Mouse (Mus musculus): ENCODE data around the gene Sdhc. TPM values are rescaled to one million over a fixed set of nuclear protein-coding genes. Genes with fewer than 3 reads are reported as not detected.

Gene Sdhc
- total and polyA plus RNA-seq, 3 experiments: 1,025 to 1,288 (median 1,087) TPM

- Histone ChIP-seq H3K79me2 (replicated peaks; ENCODE audit: control insufficient read depth, insufficient read depth, low read length) (no peaks in the 10 kb centered on the region), H3K27me3 (ENCODE audit: control insufficient read depth, insufficient read depth, low read length) (no peaks in the 10 kb centered on the region), H3K27ac (peak overlapping the region; percentile 82), H3K4me1 (ENCODE audit: control insufficient read depth, insufficient read depth, low read length) (peaks cover 3% of the 10 kb centered on the region), H3K4me3 (peak overlapping the region; percentile 86), H3K36me3 (ENCODE audit: control insufficient read depth, insufficient read depth, low read length) (0 out of 2 replicates have a peak, but pooled peaks cover 2% of the 10 kb centered on the region), H3K9ac (ENCODE audit: low read depth, low read length) (peak overlapping the region; percentile 68)
- under 1% methylated on average over 38 of the region's 38 CpGs for WGBS
- TF ChIP-seq POLR2A (IDR thresholded peaks at IDR 0.05; ENCODE audit: insufficient read depth, low read depth, low read length) (no peak), EP300 (IDR thresholded peaks at IDR 0.05; ENCODE audit: insufficient read depth, low read depth, low read length) (peak; percentile 77; the same call in 1 of the 2 replicates)
- peak; percentile 93 to 94 for DNase-seq
- intact Hi-C loops (cut with DNase I): loop anchor here (1.0 to 10.0 kb wide), 7 partner anchors 9 to 364 kb away; partner anchors contain the start of genes Dedd and Ppox
Measured at GRCm38 (mm10) chr1:171111020-171111780, 39.2 kb downstream of the Sdhc start.

DNA sequence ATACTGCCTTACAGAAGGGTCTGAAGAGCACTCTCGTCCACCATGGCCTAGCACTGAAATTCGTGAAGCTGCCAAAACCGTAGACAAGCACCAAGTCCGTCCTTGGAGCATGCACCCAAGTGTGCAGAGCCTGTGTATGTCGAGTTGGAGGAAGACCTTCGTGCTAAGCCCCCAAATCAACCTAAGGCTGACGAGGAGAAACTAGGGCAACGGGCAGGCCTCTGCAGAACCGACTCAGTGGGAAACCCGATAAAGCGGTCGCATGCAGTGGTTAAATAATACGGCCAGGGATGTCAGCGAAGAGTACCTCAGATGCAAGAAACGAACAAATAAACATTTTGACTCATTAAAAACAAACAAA is 39.8 kb downstream of the Sdhc start:
- TF ChIP-seq EP300 (IDR thresholded peaks at IDR 0.05; ENCODE audit: insufficient read depth, low read depth, low read length) (no peak), POLR2A (IDR thresholded peaks at IDR 0.05; ENCODE audit: insufficient read depth, low read depth, low read length) (no peak), CTCF (IDR thresholded peaks at IDR 0.05) (no peak)
- peak in 1 of 2 experiments; percentile 45 for DNase-seq
- H3K4me3 ChIP-seq: peak overlapping the region; percentile 86
- peak overlapping the region; percentile 82 for H3K27ac ChIP-seq
- intact Hi-C loops (cut with DNase I): loop anchor here (1.0 to 10.0 kb wide), 7 partner anchors 8 to 364 kb away; partner anchors contain the start of genes Dedd and Ppox
- H3K27me3 ChIP-seq (ENCODE audit: control insufficient read depth, insufficient read depth, low read length): no peaks in the 10 kb centered on the region
- H3K4me1 ChIP-seq (ENCODE audit: control insufficient read depth, insufficient read depth, low read length): peaks cover 3% of the 10 kb centered on the region
- H3K36me3 ChIP-seq (ENCODE audit: control insufficient read depth, insufficient read depth, low read length): 0 out of 2 replicates have a peak, but pooled peaks cover 2% of the 10 kb centered on the region
- H3K79me2 ChIP-seq (replicated peaks; ENCODE audit: control insufficient read depth, insufficient read depth, low read length): no peaks in the 10 kb centered on the region
- H3K9ac ChIP-seq (ENCODE audit: low read depth, low read length): peak overlapping the region; percentile 36
- 22% methylated on average over 15 of the region's 15 CpGs for WGBS

GRCm38 (mm10) chr1:171109620-171110019 is 40.8 kb downstream of the Sdhc start:
- Histone ChIP-seq H3K36me3 (ENCODE audit: control insufficient read depth, insufficient read depth, low read length) (0 out of 2 replicates have a peak, but pooled peaks cover 2% of the 10 kb centered on the region), H3K27ac (no peak overlapping the region), H3K4me3 (no peak overlapping the region), H3K9ac (ENCODE audit: low read depth, low read length) (no peak overlapping the region), H3K4me1 (ENCODE audit: control insufficient read depth, insufficient read depth, low read length) (peaks cover 3% of the 10 kb centered on the region), H3K27me3 (ENCODE audit: control insufficient read depth, insufficient read depth, low read length) (no peaks in the 10 kb centered on the region), H3K79me2 (replicated peaks; ENCODE audit: control insufficient read depth, insufficient read depth, low read length) (no peaks in the 10 kb centered on the region)
- DNase-seq: no peak
- 48% methylated on average over 9 of the region's 9 CpGs for WGBS
- no peak for TF ChIP-seq POLR2A (IDR thresholded peaks at IDR 0.05; ENCODE audit: insufficient read depth, low read depth, low read length)
- no peak for TF ChIP-seq EP300 (IDR thresholded peaks at IDR 0.05; ENCODE audit: insufficient read depth, low read depth, low read length)
- no peak for TF ChIP-seq CTCF (IDR thresholded peaks at IDR 0.05)
- intact Hi-C loops (cut with DNase I): loop anchor here (2.0 to 10.0 kb wide), 7 partner anchors 65 to 395 kb away; partner anchors contain the start of genes Alyref2, Dedd and Ppox

DNA sequence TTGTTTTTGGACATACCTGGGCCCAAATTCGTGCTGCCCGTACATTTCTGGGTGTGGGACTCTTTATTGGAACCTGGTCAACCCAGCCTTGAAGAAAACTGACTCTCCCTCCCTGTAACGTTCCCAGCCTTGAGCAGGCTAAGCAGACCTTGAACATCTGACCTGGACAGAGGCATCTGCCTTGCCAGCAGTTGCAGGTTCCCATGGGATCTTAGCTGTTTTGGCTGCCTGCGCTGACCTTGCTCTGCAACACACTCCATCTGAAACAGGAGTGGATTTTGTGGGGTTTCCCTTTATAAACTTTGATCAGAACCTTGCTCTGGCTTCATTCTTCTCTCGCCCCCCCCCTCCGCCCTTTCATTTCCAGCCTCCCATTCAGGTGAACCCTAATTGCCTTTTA is 45.2 kb downstream of the Sdhc start:
- H3K27ac ChIP-seq: no peak overlapping the region
- no peak overlapping the region for H3K9ac ChIP-seq (ENCODE audit: low read depth, low read length)
- 82% methylated on average over 6 of the region's 6 CpGs for WGBS
- intact Hi-C loops (cut with DNase I): loop anchor here (10.0 kb wide), 1 partner anchor 400 kb away; the partner anchor contains the start of gene Alyref2
- no peak for DNase-seq
- no peaks in the 10 kb centered on the region; the same call in 1 of the 2 replicates for H3K4me1 ChIP-seq (ENCODE audit: control insufficient read depth, insufficient read depth, low read length)
- no peaks in the 10 kb centered on the region for H3K79me2 ChIP-seq (replicated peaks; ENCODE audit: control insufficient read depth, insufficient read depth, low read length)
- no peaks in the 10 kb centered on the region for H3K27me3 ChIP-seq (ENCODE audit: control insufficient read depth, insufficient read depth, low read length)
- no peaks in the 10 kb centered on the region for H3K36me3 ChIP-seq (ENCODE audit: control insufficient read depth, insufficient read depth, low read length)
- H3K4me3 ChIP-seq: no peak overlapping the region
- TF ChIP-seq EP300 (IDR thresholded peaks at IDR 0.05; ENCODE audit: insufficient read depth, low read depth, low read length) (no peak), POLR2A (IDR thresholded peaks at IDR 0.05; ENCODE audit: insufficient read depth, low read depth, low read length) (no peak), CTCF (IDR thresholded peaks at IDR 0.05) (no peak)

- no peak overlapping the region for H3K9ac ChIP-seq (ENCODE audit: low read depth, low read length)
- H3K4me3 ChIP-seq: peak overlapping the region; percentile 92
- WGBS: 25% methylated on average over 10 of the region's 10 CpGs
- H3K36me3 ChIP-seq (ENCODE audit: control insufficient read depth, insufficient read depth, low read length): no peaks in the 10 kb centered on the region
- no peaks in the 10 kb centered on the region for H3K27me3 ChIP-seq (ENCODE audit: control insufficient read depth, insufficient read depth, low read length)
- DNase-seq: peak in 1 of 2 experiments; percentile 30
- intact Hi-C loops (cut with DNase I): loop anchor here (2.0 to 10.0 kb wide), 2 partner anchors 59 to 401 kb away; partner anchors contain the start of gene Alyref2
- TF ChIP-seq EP300 (IDR thresholded peaks at IDR 0.05; ENCODE audit: insufficient read depth, low read depth, low read length) (no peak), CTCF (IDR thresholded peaks at IDR 0.05) (no peak)
- H3K79me2 ChIP-seq (replicated peaks; ENCODE audit: control insufficient read depth, insufficient read depth, low read length): no peaks in the 10 kb centered on the region
- H3K27ac ChIP-seq: peak overlapping the region; percentile 15; the same call in 1 of the 2 replicates
- no peaks in the 10 kb centered on the region; the same call in 1 of the 2 replicates for H3K4me1 ChIP-seq (ENCODE audit: control insufficient read depth, insufficient read depth, low read length)
Measured at GRCm38 (mm10) chr1:171103179-171103840, 47.1 kb downstream of the Sdhc start.

Measured in heart, adult 2 months (tissue).